Mouse (Mus musculus): ENCODE measurements at regions not wholly inside any gene's neighbourhood (a gene's known extent, or its start where the extent isn't known, plus 50 kb on each side); places are given as distances from the start of the nearest gene placed in this dataset.
"Not testable (repeated sequence)": the region's sequence is repeated elsewhere in the genome, so short reads cannot be mapped to it uniquely, and the experiment has no call there.

DNA sequence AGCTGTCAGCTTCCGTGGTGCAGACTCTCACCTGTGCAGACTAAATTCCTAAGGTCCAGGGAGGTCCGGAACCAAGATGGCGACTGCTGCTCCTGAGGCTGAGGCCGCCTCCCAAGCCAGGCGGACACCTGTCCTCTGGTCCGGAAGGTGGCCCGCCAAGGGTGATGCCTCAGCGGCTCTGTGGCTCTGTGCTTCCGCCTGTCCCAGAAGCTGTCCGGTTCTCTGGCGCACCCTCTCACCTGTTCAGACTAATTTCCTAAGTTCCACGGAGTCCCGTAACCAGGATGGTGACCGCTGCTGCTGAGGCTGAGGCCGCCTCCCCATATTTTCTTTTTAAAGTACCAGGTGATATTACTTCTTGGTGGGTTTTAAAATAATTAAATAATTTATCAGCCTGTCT lies 65.4 kb upstream of the B3galnt2 start:
- ATAC-seq: peak; percentile 31; the same call in 1 of the 2 replicates
- not testable (repeated sequence) for H3K27me3 ChIP-seq; H3K36me3 ChIP-seq (ENCODE audit: poor library complexity, severe bottlenecking); H3K9me3 ChIP-seq (replicated peaks); H3K27ac ChIP-seq; H3K4me3 ChIP-seq; H3K9ac ChIP-seq; H3K4me2 ChIP-seq; H3K4me1 ChIP-seq
- 80% methylated on average over 15 of the region's 15 CpGs for WGBS

DNA sequence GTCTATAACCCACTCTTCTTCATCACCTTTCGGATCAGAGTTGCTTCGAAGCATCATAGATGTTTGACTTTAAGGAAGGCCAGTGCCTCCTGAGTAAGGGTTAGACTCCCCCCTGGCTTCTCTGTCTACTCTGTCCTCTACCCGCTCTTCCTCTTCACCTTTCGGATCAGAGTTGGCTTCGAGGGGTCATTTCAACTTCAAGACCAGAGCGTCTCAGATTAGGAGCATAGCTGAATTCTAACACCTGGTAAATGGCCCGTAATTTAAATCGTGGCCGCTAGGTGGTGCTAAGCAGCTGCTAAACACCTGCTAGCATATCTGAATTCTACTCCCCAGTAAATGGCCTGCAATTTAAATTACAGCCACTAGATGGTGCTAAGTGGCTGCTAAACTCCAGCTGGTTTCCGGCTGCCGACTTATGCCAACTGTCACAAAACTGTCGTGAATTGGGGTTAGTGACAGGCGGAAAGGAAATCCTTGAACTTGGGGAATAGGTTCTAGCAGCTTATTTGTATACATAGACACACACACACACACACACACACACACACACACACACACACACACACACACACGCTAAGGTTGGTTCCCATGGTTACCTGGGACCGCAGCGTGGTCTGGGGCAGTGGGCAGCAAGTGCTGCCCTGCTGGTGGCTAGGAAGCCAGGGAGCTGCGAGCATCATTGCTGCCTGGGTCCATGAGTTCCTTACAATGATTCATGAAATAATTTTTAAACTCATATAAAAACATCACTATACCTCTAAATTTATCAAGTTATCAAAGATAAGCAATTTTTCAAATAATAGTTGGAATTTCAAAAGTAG lies 64.8 kb upstream of the B3galnt2 start:
- Histone ChIP-seq H3K4me3 (peak overlapping the region; percentile 40), H3K4me1 (no peaks in the 10 kb centered on the region), H3K9me3 (replicated peaks) (no peaks in the 10 kb centered on the region; the same call in 1 of the 2 replicates), H3K9ac (peak overlapping the region; percentile 55; the same call in 1 of the 2 replicates), H3K27ac (no peak overlapping the region), H3K4me2 (peak overlapping the region; percentile 57), H3K27me3 (no peaks in the 10 kb centered on the region), H3K36me3 (ENCODE audit: poor library complexity, severe bottlenecking) (no peaks in the 10 kb centered on the region)
- WGBS: 20% methylated on average over 17 of the region's 17 CpGs
- peak; percentile 96 for ATAC-seq

DNA sequence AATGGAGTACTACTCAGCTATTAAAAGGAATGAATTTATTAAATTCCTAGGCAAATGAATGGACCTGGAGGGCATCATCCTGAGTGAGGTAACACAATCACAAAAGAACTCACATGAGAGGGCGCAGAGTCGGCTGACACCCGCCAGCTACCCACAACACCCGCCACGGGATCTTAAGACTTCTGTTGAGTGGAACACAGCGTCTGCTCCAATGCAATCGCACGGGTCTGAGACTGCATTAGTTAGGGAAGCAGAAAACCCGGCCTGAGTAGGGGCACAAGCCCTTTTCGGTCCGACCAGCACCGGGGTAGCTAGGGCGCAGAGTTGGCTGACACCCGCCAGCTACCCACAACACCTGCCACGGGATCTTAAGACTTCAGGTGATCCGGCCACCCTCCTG lies 52.1 kb upstream of the B3galnt2 start:
- H3K4me2 ChIP-seq; H3K27me3 ChIP-seq; H3K36me3 ChIP-seq (ENCODE audit: poor library complexity, severe bottlenecking); H3K9me3 ChIP-seq (replicated peaks); H3K4me1 ChIP-seq; H3K9ac ChIP-seq; H3K4me3 ChIP-seq; ATAC-seq; H3K27ac ChIP-seq: not testable (repeated sequence)
- 95% methylated on average over 16 of the region's 16 CpGs for WGBS

Data from forebrain, embryonic 13.5 days (tissue).